Mouse (Mus musculus) megakaryocyte, embryonic 14.5 days (primary cell): Measurements from ENCODE around the gene Mab21l1. TPM values are rescaled to one million over a fixed set of nuclear protein-coding genes. Genes with fewer than 3 reads are reported as not detected.
A peak's percentile ranks its signal among the peaks of the same experiment; 100 is the strongest.

Experiments
- H3K27me3 ChIP-seq: replicated peaks from 2 replicates; pipeline ENCODE3; 2012; ENCODE audit warnings: inconsistent platforms
- H3K36me3 ChIP-seq: replicated peaks from 2 replicates; pipeline ENCODE3; 2012; ENCODE audit warnings: low read length, inconsistent platforms, mixed read lengths
- H3K4me1 ChIP-seq: 2 replicates; pipeline ENCODE4 v1.6.1; 2012; ENCODE audit warnings: inconsistent platforms
- H3K4me3 ChIP-seq: replicated peaks from 2 replicates; pipeline ENCODE3; 2012; ENCODE audit warnings: moderate library complexity, mild to moderate bottlenecking, inconsistent platforms
- H3K9me3 ChIP-seq: 2 replicates; pipeline ENCODE4 v1.6.1; 2012; ENCODE audit warnings: inconsistent platforms
- FLI1 ChIP-seq: IDR thresholded peaks from 2 replicates; pipeline ENCODE4 v1.6.1; 2012; ENCODE audit warnings: low read length, inconsistent platforms, mixed read lengths
- GATA1 ChIP-seq: IDR thresholded peaks from 3 replicates; pipeline ENCODE4 v1.6.1; 2012; ENCODE audit warnings: mixed read lengths, low read length, inconsistent platforms, borderline replicate concordance
- polyA plus RNA-seq: library from polyadenylated mRNA; stranded (reverse); fragments of >175 nt; gene quantifications from 2 replicates; pipeline ENCODE4 v1.2.3, GENCODE M21; 2012; ENCODE audit warnings: low replicate concordance; ENCODE audit not compliant: insufficient read depth

Gene Mab21l1
- polyA plus RNA-seq, 1 experiment: not detected

GRCm38 (mm10) chr3:55785266-55785980, 3.1 kb downstream of the Mab21l1 start:
- Histone ChIP-seq H3K9me3 (peaks cover 15% of the 10 kb centered on the region), H3K4me3 (no peak overlapping the region), H3K36me3 (no peaks in the 10 kb centered on the region), H3K4me1 (peaks cover 38% of the 10 kb centered on the region), H3K27me3 (peaks cover 57% of the 10 kb centered on the region)
- no peak for TF ChIP-seq FLI1
- TF ChIP-seq GATA1: no peak

GRCm38 (mm10) chr3:55785981-55786725, 3.8 kb downstream of the Mab21l1 start:
- H3K36me3 ChIP-seq: no peaks in the 10 kb centered on the region
- no peak overlapping the region for H3K4me3 ChIP-seq
- peaks cover 39% of the 10 kb centered on the region for H3K4me1 ChIP-seq
- TF ChIP-seq GATA1: no peak
- no peak for TF ChIP-seq FLI1
- H3K27me3 ChIP-seq: peaks cover 50% of the 10 kb centered on the region
- peaks cover 11% of the 10 kb centered on the region for H3K9me3 ChIP-seq

DNA sequence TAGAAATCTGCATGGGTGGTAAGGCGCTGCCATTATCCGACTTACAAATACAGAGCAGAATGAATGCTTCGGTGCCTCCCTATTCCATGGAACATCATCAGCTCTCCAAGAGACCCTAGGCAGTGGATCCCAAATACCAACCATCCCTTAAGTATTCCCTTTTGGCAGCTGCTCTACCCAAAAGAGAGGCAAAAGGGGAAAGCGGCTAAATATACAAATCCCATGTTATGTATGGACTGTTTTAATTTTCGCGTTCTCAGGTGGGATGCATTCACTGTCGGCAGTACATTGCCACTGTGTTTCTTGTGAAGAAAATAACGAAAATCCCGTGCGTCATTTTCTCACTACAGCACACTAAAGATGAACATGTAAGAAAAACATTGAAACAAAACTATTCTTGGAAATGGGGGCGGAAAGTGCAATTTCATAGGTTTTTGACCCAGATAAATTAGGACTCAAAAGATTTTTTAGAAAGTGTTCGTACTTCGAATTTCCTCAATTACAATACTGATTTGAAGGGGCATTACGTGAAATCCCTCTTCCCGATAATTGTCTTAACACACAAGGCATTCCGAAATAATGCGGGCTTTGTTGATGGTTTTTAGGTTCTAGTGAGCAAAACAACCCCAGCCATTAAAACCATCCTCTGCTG, 4.7 kb downstream of the Mab21l1 start:
- H3K4me3 ChIP-seq: peak overlapping the region; percentile 42
- no peaks in the 10 kb centered on the region for H3K36me3 ChIP-seq
- TF ChIP-seq FLI1 (no peak), GATA1 (no peak)
- H3K27me3 ChIP-seq: peaks cover 43% of the 10 kb centered on the region
- peaks cover 11% of the 10 kb centered on the region for H3K9me3 ChIP-seq
- peaks cover 44% of the 10 kb centered on the region for H3K4me1 ChIP-seq

DNA sequence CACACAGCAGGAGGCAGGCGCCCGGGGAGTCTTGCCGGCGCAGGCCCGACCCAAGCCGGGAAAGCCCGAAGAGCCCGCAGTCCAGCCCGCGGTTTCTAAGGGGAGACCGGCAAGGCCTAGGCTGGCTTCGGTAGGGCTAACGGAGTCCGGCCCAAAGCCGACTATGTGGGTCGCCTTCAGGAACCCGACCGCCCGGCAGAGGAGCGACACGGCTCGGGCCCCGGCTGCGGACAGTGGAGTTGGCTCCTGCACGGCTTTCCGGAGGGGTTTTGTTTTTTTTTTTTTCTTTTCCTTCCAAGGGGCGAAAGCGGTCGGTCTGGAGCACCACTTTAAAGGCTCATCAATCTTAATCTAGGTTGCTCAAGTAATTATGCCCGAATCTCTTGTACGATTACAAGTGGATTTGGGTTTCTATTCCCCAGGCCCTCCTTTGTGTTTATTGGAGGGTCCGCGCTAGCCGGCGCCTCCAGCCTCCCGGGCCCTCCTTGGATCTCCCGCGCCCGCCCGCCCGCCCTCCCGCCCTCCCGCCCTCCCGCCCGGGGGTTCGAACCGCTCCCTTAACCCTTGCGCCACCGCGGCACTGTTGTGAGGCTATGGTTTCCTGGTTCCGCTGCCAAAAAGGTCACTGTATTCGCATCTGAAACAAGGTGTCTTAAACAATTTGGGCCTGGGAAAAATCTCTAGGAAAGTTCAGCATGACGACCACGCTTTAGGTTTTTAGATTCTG, 5.3 kb downstream of the Mab21l1 start:
- Histone ChIP-seq H3K4me3 (peak overlapping the region; percentile 42), H3K9me3 (peaks cover 11% of the 10 kb centered on the region), H3K36me3 (no peaks in the 10 kb centered on the region), H3K27me3 (peaks cover 38% of the 10 kb centered on the region), H3K4me1 (peaks cover 37% of the 10 kb centered on the region)
- TF ChIP-seq FLI1: no peak
- no peak for TF ChIP-seq GATA1

GRCm38 (mm10) chr3:55788214-55788586, 5.9 kb downstream of the Mab21l1 start:
- no peak overlapping the region for H3K4me3 ChIP-seq

GRCm38 (mm10) chr3:55788621-55789201, 6.4 kb downstream of the Mab21l1 start:
- H3K4me1 ChIP-seq: peaks cover 33% of the 10 kb centered on the region
- peaks cover 11% of the 10 kb centered on the region for H3K9me3 ChIP-seq
- no peaks in the 10 kb centered on the region for H3K36me3 ChIP-seq
- H3K4me3 ChIP-seq: no peak overlapping the region
- peaks cover 30% of the 10 kb centered on the region for H3K27me3 ChIP-seq
- TF ChIP-seq GATA1: no peak
- no peak for TF ChIP-seq FLI1

More at GRCm38 (mm10) chr3:55788214-55788586, 5.9 kb downstream of the Mab21l1 start:
- Histone ChIP-seq H3K4me1 (peaks cover 33% of the 10 kb centered on the region), H3K36me3 (no peaks in the 10 kb centered on the region), H3K9me3 (peaks cover 11% of the 10 kb centered on the region), H3K27me3 (peaks cover 33% of the 10 kb centered on the region)
- TF ChIP-seq GATA1: no peak
- TF ChIP-seq FLI1: no peak

GRCm38 (mm10) chr3:55789856-55790255, 7.5 kb downstream of the Mab21l1 start:
- peaks cover 33% of the 10 kb centered on the region for H3K4me1 ChIP-seq
- H3K27me3 ChIP-seq: peaks cover 23% of the 10 kb centered on the region
- H3K9me3 ChIP-seq: peaks cover 11% of the 10 kb centered on the region
- TF ChIP-seq FLI1 (no peak), GATA1 (no peak)
- H3K4me3 ChIP-seq: no peak overlapping the region
- no peaks in the 10 kb centered on the region for H3K36me3 ChIP-seq

DNA sequence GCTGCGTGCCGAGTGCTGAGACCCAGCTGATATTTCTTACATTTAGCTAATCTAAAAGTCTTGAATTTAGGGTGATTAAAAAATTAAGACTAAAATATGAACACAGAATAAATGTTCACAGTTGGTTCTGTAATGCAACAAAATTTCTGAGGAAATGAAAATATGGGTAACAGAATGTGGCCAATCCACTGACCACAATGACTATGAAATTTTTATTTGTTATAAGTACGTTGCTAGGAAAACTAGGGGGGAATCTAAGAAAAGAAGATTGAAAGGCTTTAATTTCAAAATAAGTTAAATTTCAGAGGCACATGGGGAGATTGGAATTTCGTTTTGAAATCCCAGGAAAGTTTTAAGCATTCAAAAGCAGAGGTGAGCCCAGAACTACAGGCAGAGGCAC, 8.3 kb downstream of the Mab21l1 start:
- Histone ChIP-seq H3K4me1 (peaks cover 33% of the 10 kb centered on the region), H3K9me3 (peaks cover 11% of the 10 kb centered on the region), H3K4me3 (no peak overlapping the region), H3K27me3 (peaks cover 20% of the 10 kb centered on the region), H3K36me3 (no peaks in the 10 kb centered on the region)
- TF ChIP-seq FLI1: no peak
- no peak for TF ChIP-seq GATA1

- H3K27me3 ChIP-seq: peaks cover 7% of the 10 kb centered on the region
- no peak for TF ChIP-seq GATA1
- TF ChIP-seq FLI1: no peak
- peaks cover 33% of the 10 kb centered on the region for H3K4me1 ChIP-seq
- H3K9me3 ChIP-seq: peaks cover 4% of the 10 kb centered on the region
- H3K36me3 ChIP-seq: no peaks in the 10 kb centered on the region
- H3K4me3 ChIP-seq: no peak overlapping the region
Measured at GRCm38 (mm10) chr3:55792251-55792650, 9.9 kb downstream of the Mab21l1 start.
